Mouse (Mus musculus): ENCODE data around the gene Ccser1.
"Not testable (repeated sequence)": the region's sequence is repeated elsewhere in the genome, so short reads cannot be mapped to it uniquely, and the experiment has no call there.

The Ccser1 gene

DNA sequence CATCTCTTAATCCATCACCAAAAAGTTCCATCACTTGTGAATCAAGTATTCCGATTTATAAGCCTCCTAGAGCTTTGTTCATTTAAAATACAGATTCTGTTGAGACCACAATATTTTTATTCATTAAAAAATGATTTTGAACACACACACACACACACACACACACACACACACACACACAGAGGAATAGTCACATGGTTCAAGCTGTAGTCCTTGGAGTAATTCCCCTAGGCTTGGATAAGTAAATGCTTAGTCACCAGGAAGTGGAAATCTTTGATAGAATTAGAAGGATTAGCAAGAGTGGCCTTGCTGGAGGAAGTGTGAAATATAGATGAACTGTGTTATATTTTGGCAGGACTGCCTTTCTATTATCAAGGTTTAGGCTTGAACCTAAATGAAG, 756.5 kb downstream of the Ccser1 start:
- no peak for DNase-seq (ENCODE audit: low read depth, low spot score)
- Histone ChIP-seq H3K27me3 (ENCODE audit: control insufficient read depth, insufficient read depth, low read length, poor library complexity, severe bottlenecking) (no peaks in the 10 kb centered on the region), H3K36me3 (ENCODE audit: control insufficient read depth, insufficient read depth, low read length, poor library complexity, severe bottlenecking) (no peaks in the 10 kb centered on the region)

DNA sequence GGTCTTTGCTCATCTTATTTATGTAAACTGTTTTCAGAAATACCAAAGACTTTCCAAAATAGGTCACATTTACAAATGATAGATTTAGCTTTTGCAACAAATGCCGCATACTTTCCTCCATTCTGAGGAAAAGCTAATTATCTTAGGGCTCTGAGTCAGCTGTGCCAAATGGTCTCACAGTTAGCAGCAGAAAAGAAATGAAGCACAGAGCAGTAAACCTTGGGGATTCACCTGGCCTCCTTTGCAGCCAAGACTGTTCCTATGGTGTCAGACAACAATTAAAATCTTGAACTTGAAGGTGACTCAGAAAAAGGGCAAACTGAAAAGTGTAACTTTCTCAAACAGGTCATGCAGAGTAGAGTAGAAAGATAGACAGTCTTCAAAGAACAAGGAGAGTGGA, 759.1 kb downstream of the Ccser1 start:
- no peak for DNase-seq (ENCODE audit: low read depth, low spot score)
- Histone ChIP-seq H3K36me3 (ENCODE audit: control insufficient read depth, insufficient read depth, low read length, poor library complexity, severe bottlenecking) (no peaks in the 10 kb centered on the region), H3K27me3 (ENCODE audit: control insufficient read depth, insufficient read depth, low read length, poor library complexity, severe bottlenecking) (no peaks in the 10 kb centered on the region)

DNA sequence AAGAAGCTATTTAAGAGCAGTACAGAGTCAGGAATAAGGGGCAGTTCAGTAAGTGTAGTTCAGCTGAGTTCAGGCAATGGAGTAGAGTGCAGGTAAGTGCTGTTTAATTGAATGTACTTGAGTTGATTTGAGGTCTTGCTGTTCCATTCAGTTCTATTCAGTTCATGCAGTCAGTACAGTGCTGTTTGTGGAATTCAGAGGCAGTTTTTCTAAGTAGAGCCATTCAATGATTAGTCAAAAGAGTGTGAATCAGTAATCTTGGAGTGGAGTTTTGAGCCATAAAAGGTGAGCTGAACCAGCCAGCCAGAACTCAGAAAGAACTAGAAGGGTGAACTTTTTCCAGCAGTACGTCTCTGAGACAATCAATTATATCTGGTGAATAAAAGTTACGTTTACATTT, 773.6 kb downstream of the Ccser1 start:
- no peaks in the 10 kb centered on the region for H3K36me3 ChIP-seq (ENCODE audit: control insufficient read depth, insufficient read depth, low read length, poor library complexity, severe bottlenecking)
- DNase-seq (ENCODE audit: low read depth, low spot score) = no peak
- H3K27me3 ChIP-seq (ENCODE audit: control insufficient read depth, insufficient read depth, low read length, poor library complexity, severe bottlenecking) = no peaks in the 10 kb centered on the region

DNA sequence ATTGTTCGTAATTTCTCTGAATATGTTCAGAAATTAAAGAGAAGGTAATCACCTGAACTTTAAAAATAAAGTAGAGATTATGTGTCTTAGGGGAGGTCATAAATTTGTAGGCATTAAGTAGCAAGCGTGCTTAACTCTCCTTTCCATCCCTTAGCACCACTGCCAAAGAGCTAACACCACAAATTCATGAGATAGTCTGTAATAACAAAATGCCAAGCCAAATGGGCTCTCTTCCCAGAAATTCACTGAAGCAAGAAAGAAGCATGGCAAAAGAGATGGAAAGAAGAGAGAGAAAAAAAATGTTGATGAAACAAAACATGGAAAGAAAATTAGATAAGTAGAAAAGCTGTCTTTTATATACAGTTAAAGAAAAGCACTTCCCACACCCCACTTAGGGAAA, 796.8 kb downstream of the Ccser1 start:
- Histone ChIP-seq H3K36me3 (ENCODE audit: control insufficient read depth, insufficient read depth, low read length, poor library complexity, severe bottlenecking) (no peaks in the 10 kb centered on the region), H3K27me3 (ENCODE audit: control insufficient read depth, insufficient read depth, low read length, poor library complexity, severe bottlenecking) (no peaks in the 10 kb centered on the region)
- no peak for DNase-seq (ENCODE audit: low read depth, low spot score)

DNA sequence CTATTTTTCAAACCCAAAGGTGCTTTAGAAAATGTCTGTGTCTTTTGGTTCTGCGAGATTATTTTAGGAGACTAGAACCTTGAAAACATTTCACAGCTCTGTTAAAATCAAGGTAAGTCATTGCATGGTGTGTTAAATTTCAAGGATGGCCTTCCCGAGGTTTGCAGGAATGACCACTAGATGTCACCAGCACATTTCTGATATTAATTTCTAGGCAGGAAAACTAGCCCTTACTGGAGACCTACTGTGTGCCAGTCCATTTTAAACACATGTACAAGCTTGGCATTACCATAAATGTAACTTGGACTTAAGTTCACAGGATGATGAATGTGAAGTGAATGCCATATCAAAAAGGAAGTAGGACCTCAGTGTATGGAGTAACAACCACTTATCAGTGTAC, 798.3 kb downstream of the Ccser1 start:
- Histone ChIP-seq H3K27me3 (ENCODE audit: control insufficient read depth, insufficient read depth, low read length, poor library complexity, severe bottlenecking) (no peaks in the 10 kb centered on the region), H3K36me3 (ENCODE audit: control insufficient read depth, insufficient read depth, low read length, poor library complexity, severe bottlenecking) (no peaks in the 10 kb centered on the region)
- DNase-seq (ENCODE audit: low read depth, low spot score) = no peak

DNA sequence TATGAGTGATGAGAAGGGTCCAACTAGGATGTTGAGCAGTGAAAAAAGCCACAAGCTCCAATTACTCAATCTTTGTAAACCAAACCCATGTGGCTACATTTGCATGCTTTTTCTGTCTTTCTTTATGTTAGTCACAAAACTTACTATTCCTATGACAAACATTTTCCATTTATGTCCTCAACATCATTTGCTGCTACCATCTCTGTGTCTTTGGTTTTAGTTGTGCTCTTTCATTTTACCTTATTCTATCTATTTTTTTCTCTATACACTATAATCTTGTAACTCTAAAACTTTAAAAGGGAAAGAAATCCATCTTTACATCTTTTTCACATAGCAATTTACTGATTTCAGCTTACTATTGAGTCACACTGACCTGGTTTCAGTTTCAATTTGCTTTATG, 834.2 kb downstream of the Ccser1 start:
- H3K36me3 ChIP-seq (ENCODE audit: control insufficient read depth, insufficient read depth, low read length, poor library complexity, severe bottlenecking) = no peaks in the 10 kb centered on the region
- H3K27me3 ChIP-seq (ENCODE audit: control insufficient read depth, insufficient read depth, low read length, poor library complexity, severe bottlenecking) = no peaks in the 10 kb centered on the region
- no peak for DNase-seq (ENCODE audit: low read depth, low spot score)

DNA sequence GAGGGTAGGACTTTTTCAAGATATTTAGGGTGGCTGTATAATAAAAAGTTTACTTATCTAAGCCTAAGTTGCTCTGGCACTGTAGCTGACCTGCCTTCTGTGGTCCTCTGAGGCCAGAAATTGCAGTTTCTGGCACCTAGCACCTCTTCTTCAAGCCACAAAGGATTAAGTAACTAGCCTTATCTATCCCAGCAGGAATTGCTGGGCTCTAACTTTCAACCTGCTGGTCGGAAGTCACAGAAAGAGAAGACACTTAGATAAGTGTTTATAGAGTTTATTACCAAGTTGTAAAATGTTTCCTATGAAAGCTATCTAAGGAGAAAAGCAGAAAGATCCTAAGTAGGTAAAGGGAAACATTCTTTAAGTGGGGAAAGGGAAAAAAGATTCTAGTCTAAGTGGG, 864.3 kb downstream of the Ccser1 start:
- no peaks in the 10 kb centered on the region for H3K36me3 ChIP-seq (ENCODE audit: control insufficient read depth, insufficient read depth, low read length, poor library complexity, severe bottlenecking)
- no peaks in the 10 kb centered on the region for H3K27me3 ChIP-seq (ENCODE audit: control insufficient read depth, insufficient read depth, low read length, poor library complexity, severe bottlenecking)
- DNase-seq (ENCODE audit: low read depth, low spot score) = no peak

DNA sequence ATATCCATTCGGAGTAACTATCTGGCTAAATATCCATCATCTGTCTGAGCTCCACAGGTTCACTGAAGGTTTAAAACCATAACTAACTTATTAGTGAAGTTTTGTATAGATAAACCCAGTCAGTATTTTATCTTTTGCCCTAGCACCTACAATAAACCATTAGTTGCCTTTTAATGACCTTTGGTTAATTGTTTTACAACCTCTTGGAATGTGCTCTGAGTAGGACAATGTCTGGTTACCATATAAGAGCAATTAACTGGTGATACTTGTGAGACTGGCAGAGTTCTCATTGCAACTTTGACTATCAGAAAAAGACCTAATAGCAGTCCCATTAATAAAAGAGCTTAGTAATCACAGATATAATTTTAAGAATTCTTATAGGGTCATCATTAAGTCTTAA, 864.9 kb downstream of the Ccser1 start:
- not testable (repeated sequence) for H3K27me3 ChIP-seq (ENCODE audit: control insufficient read depth, insufficient read depth, low read length, poor library complexity, severe bottlenecking); H3K36me3 ChIP-seq (ENCODE audit: control insufficient read depth, insufficient read depth, low read length, poor library complexity, severe bottlenecking); DNase-seq (ENCODE audit: low read depth, low spot score)

DNA sequence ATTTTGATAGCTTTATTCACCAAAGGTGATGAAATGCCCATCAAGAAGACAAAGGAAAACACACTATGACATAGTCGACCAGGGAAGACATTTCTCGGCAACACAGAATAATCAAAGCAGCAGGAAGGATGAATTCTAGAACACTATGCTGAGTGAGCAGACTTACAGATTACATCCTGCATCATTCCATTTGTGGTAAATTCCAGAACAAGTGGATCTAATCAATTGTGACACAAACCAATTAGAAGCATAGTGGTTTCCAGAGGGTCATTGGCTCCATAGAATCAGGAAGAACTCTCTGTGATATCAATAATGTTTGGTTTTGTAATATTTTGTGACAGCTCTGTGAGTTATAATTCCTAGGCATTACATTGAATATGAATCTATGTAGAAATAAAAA, 875.2 kb downstream of the Ccser1 start:
- H3K27me3 ChIP-seq (ENCODE audit: control insufficient read depth, insufficient read depth, low read length, poor library complexity, severe bottlenecking) = no peaks in the 10 kb centered on the region
- no peak for DNase-seq (ENCODE audit: low read depth, low spot score)
- H3K36me3 ChIP-seq (ENCODE audit: control insufficient read depth, insufficient read depth, low read length, poor library complexity, severe bottlenecking) = no peaks in the 10 kb centered on the region

DNA sequence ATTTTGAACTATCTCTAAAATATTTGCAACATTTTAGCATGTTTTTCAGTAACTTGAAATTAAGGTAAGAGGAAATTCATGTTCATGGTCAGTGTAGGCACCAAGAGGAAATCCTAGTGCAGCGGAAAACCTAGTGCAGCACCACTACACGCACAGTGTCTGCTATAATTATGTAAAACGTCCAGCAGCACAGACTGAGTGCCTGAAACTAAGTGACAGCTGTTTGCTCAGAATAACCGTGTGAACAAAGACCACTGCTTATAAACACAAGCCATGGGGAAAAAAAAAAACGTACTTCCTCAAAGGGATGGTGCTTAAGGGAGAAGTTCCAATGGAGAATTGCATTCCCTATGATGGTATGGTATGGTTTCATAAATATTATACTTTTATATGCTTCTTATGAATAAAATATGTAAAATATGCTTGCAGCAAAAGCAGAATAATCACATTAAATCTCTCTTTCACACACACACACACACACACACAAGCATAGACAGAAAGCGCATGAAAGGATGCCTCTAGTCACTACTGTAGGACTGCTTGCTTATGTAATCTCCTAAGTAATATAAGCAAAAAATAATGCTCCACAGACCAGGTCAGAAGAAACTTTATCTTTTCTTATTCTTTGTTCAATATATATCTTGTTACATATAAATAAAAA, 886.4 kb downstream of the Ccser1 start:
- no peak for DNase-seq (ENCODE audit: low read depth, low spot score)
- H3K27me3 ChIP-seq (ENCODE audit: control insufficient read depth, insufficient read depth, low read length, poor library complexity, severe bottlenecking) = no peaks in the 10 kb centered on the region

DNA sequence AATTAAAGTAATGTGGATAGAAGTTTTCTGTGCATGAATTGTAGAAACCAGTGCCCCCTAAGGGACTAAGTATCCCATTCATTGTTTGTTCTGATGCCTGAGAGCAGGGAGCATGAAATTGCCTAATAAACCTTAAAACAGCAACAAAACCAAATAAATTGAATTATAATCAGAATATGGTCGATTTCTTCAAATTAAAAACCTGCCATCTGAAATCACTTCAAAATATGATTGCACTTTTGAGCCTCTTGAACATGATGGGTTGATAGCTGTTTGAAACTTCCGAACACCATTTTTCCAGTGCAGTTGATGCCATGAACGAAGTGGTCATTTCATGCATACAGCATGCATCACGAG, 886.9 kb downstream of the Ccser1 start:
- Histone ChIP-seq H3K27me3 (ENCODE audit: control insufficient read depth, insufficient read depth, low read length, poor library complexity, severe bottlenecking) (no peaks in the 10 kb centered on the region), H3K36me3 (ENCODE audit: control insufficient read depth, insufficient read depth, low read length, poor library complexity, severe bottlenecking) (no peaks in the 10 kb centered on the region)
- DNase-seq (ENCODE audit: low read depth, low spot score) = no peak

More for the DNA sequence above, 886.4 kb downstream of the Ccser1 start:
- H3K36me3 ChIP-seq (ENCODE audit: control insufficient read depth, insufficient read depth, low read length, poor library complexity, severe bottlenecking) = no peaks in the 10 kb centered on the region

DNA sequence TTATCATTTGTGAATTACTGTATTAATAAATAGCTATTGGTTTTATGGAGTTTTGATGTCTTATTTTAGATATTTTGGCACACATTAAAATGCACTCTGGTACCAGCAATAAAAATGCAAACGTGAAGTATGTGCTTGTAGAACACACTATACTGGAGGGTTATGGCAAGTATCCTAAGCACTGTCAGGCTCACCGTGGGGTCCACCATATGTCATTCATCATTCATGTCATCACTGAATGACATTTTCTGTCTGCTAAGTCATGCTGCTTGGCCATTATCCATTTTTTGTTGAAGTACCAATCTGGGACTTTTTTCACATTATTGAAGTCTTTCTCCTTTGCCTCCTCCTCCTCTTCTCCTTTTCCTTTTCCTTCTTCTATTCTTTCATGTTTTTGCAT, 925.3 kb downstream of the Ccser1 start:
- H3K27me3 ChIP-seq (ENCODE audit: control insufficient read depth, insufficient read depth, low read length, poor library complexity, severe bottlenecking) = no peaks in the 10 kb centered on the region
- DNase-seq (ENCODE audit: low read depth, low spot score) = no peak
- no peaks in the 10 kb centered on the region for H3K36me3 ChIP-seq (ENCODE audit: control insufficient read depth, insufficient read depth, low read length, poor library complexity, severe bottlenecking)

DNA sequence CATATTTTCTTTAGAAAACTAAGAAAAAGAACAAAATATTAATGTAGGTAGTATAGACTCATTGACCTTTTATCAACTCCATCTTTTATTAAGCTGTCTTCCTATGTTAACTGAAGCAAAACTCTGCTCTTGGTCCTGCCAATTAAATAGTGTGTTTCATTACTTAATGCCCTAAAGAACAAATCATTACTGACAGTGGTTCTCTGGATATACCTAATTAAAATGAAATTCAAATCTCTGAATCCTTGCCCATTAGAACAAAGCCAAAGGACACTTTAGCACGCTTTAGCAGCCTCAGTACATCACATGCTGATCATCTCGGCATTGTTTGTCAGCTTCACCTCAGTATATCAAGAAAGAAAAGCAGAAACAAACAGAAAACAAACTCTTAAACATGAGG, 952.4 kb downstream of the Ccser1 start:
- no peak for DNase-seq (ENCODE audit: low read depth, low spot score)
- Histone ChIP-seq H3K27me3 (ENCODE audit: control insufficient read depth, insufficient read depth, low read length, poor library complexity, severe bottlenecking) (no peaks in the 10 kb centered on the region), H3K36me3 (ENCODE audit: control insufficient read depth, insufficient read depth, low read length, poor library complexity, severe bottlenecking) (no peaks in the 10 kb centered on the region)

DNA sequence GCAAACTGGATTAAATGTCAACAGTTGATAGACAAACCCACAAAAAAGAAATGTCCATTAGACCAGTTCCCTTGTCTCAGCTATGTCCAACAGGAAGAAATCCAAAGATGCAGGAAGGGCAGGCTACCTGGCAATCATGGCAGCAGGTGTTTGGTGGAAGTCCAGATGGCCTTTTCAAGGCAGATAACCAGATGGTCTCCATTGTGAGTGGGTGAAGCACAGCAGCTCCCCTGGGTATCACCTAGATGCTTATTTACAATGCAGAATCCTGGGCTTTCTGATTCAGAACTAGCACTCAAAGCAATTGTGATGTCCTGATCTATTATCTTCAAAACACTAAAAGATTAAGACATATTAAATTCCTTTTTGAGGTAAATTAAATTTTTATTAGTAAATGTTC, 980.2 kb downstream of the Ccser1 start:
- DNase-seq (ENCODE audit: low read depth, low spot score) = no peak
- H3K36me3 ChIP-seq (ENCODE audit: control insufficient read depth, insufficient read depth, low read length, poor library complexity, severe bottlenecking) = no peaks in the 10 kb centered on the region
- H3K27me3 ChIP-seq (ENCODE audit: control insufficient read depth, insufficient read depth, low read length, poor library complexity, severe bottlenecking) = no peaks in the 10 kb centered on the region

DNA sequence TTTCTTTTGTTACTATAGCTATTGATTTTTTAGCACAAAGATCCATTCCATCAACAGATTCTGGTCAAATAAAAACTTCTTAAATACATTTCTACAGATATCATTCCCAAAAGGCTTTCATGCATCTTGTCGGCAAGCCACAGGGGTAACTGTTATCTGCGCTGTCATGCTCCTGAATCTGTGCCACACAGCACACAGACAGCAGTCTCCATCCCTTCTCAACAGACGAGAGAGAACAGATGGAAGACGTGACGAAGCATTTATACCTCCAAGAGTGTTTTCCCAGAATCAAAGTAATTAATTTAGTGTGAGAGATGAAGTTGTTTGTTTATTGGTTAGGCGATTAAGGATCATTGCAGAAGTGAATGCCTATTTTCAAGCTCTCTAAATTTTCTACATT, 982.5 kb downstream of the Ccser1 start:
- no peak for DNase-seq (ENCODE audit: low read depth, low spot score)
- Histone ChIP-seq H3K27me3 (ENCODE audit: control insufficient read depth, insufficient read depth, low read length, poor library complexity, severe bottlenecking) (no peaks in the 10 kb centered on the region), H3K36me3 (ENCODE audit: control insufficient read depth, insufficient read depth, low read length, poor library complexity, severe bottlenecking) (no peaks in the 10 kb centered on the region)

DNA sequence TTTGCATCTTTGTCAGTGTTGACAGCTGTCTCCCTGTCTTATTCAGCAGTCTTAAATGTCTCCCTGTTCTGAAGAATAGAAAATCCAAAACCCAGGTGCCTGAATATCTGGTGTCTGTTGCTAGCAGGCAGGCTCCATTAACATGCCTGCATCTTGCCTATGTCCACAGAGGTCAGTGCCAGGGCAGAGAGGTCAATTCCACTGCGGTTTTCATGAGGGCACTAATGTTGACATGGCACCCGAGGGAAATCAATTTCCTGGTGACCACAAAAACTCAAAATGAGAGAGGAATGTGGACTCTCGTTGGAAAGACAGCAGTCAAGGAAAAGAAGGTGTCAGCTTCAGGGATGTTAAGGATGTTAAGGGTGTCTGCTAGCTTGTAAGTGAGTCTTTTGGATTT, 983.7 kb downstream of the Ccser1 start:
- H3K27me3 ChIP-seq (ENCODE audit: control insufficient read depth, insufficient read depth, low read length, poor library complexity, severe bottlenecking) = no peaks in the 10 kb centered on the region
- no peaks in the 10 kb centered on the region for H3K36me3 ChIP-seq (ENCODE audit: control insufficient read depth, insufficient read depth, low read length, poor library complexity, severe bottlenecking)
- no peak for DNase-seq (ENCODE audit: low read depth, low spot score)
